In the genomic region with DNA sequence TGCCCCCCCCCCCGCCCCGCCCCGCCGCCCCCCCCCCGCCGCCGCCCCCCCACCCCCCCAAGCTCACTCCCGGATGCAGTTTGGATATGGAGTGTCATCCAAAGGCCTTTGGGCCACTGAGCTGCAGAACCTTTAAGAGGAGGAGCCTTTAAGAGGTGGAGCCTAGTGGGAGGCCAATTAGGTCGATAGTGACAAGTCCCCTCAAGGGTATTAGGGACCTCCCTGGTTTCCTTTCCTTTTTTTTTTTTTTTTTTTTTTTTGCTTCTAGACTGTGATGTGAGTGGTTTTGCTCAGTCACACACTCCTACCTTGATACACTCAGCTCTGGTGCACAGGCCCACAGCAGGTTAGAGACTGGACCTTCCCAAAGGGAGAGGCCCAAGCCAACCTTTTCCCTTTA, we compare ENCODE assay signal across 16 mouse cellular contexts.
DNase-seq lines count a peak whose midpoint lies in the region; ATAC-seq lines count a peak whose summit lies in the region.
"Had no signal": no experiment of that assay in that cellular context is flagged by ENCODE, and none has a peak within 500 bp of the region (broad histone marks: within the 10 kb centered on the region; RNA-seq: fewer than 3 reads in every experiment).

No protein-coding gene starts in this region.

- no peaks in the 10 kb centered on the region for H3K36me3 ChIP-seq in hindbrain, embryonic 12.5 days
- H3K36me3 ChIP-seq in hindbrain, embryonic 11.5 days (ENCODE audit: control insufficient read depth, insufficient read depth, low read length) = no peaks in the 10 kb centered on the region
- no peaks in the 10 kb centered on the region for H3K36me3 ChIP-seq in forebrain, embryonic 11.5 days (ENCODE audit: control insufficient read depth, insufficient read depth, low read length)
- H3K36me3 ChIP-seq: heart, embryonic 10.5 days had no signal

- H3K4me1 ChIP-seq in hindbrain, embryonic 12.5 days = peaks cover 11% of the 10 kb centered on the region
- peaks cover 4% of the 10 kb centered on the region; the same call in 1 of the 2 replicates for H3K4me1 ChIP-seq in hindbrain, embryonic 11.5 days (replicated peaks; ENCODE audit: control insufficient read depth, insufficient read depth, low read length)
- peaks cover 9% of the 10 kb centered on the region; the same call in 1 of the 2 replicates for H3K4me1 ChIP-seq in forebrain, embryonic 11.5 days (replicated peaks; ENCODE audit: control insufficient read depth, insufficient read depth, low read length)

- peaks cover 25% of the 10 kb centered on the region for H3K27me3 ChIP-seq in hindbrain, embryonic 12.5 days
- peaks cover 7% of the 10 kb centered on the region for H3K27me3 ChIP-seq in hindbrain, embryonic 11.5 days (ENCODE audit: control insufficient read depth, insufficient read depth, low read length)
- H3K27me3 ChIP-seq in forebrain, embryonic 11.5 days (ENCODE audit: control insufficient read depth, insufficient read depth, low read length) = peaks cover 6% of the 10 kb centered on the region

- intact Hi-C loops in gastrocnemius, postnatal 14 days (cut with DNase I; ENCODE audit: low total_unique reads) = no loop called here
- intact Hi-C loops in gastrocnemius, postnatal 36 days (cut with DNase I) = no loop called here

- no peak overlapping the region for H3K4me3 ChIP-seq in hindbrain, embryonic 12.5 days
- H3K4me3 ChIP-seq in hindbrain, embryonic 11.5 days (ENCODE audit: low read depth, low read length) = no peak overlapping the region
- H3K4me3 ChIP-seq in forebrain, embryonic 11.5 days (ENCODE audit: low read depth, low read length) = no peak overlapping the region

- H3K27ac ChIP-seq in hindbrain, embryonic 12.5 days = no peak overlapping the region
- H3K27ac ChIP-seq in hindbrain, embryonic 11.5 days (ENCODE audit: low read depth, low read length) = no peak overlapping the region
- no peak overlapping the region for H3K27ac ChIP-seq in forebrain, embryonic 11.5 days (ENCODE audit: low read depth, low read length)
- H3K27ac ChIP-seq: heart, embryonic 10.5 days had no signal

- ATAC-seq in hindbrain, embryonic 12.5 days (ENCODE audit: low FRiP score) = no peak
- ATAC-seq in hindbrain, embryonic 11.5 days (ENCODE audit: low FRiP score) = no peak
- ATAC-seq in forebrain, embryonic 11.5 days (replicated peaks; ENCODE audit: low FRiP score) = peak; percentile 45
- ATAC-seq: CD4-positive, CD25-positive, alpha-beta regulatory T cell, adult 4 months; Patski had no signal

- peaks cover 22% of the 10 kb centered on the region for H3K9me3 ChIP-seq in hindbrain, embryonic 12.5 days (replicated peaks)
- H3K9me3 ChIP-seq in hindbrain, embryonic 11.5 days (ENCODE audit: control insufficient read depth, low read length) = no peaks in the 10 kb centered on the region
- peaks cover 4% of the 10 kb centered on the region for H3K9me3 ChIP-seq in forebrain, embryonic 11.5 days (ENCODE audit: control insufficient read depth, low read length)

- no peak overlapping the region for H3K9ac ChIP-seq in hindbrain, embryonic 12.5 days
- no peak overlapping the region for H3K9ac ChIP-seq in hindbrain, embryonic 11.5 days (ENCODE audit: low read depth, low read length)
- no peak overlapping the region for H3K9ac ChIP-seq in forebrain, embryonic 11.5 days (ENCODE audit: low read length)

- peak overlapping the region; percentile 56 for H3K4me2 ChIP-seq in hindbrain, embryonic 12.5 days (replicated peaks)
- H3K4me2 ChIP-seq in hindbrain, embryonic 11.5 days (replicated peaks; ENCODE audit: low read depth, low read length) = no peak overlapping the region
- H3K4me2 ChIP-seq in forebrain, embryonic 11.5 days (ENCODE audit: low read depth, low read length, severe bottlenecking) = no peak overlapping the region

- WGBS in hindbrain, embryonic 12.5 days = 0% methylated on average over 9 of the region's 9 CpGs
- WGBS in hindbrain, embryonic 11.5 days = 6% methylated on average over 9 of the region's 9 CpGs
- 1% methylated on average over 8 of the region's 9 CpGs for WGBS in forebrain, embryonic 11.5 days

- no peak for DNase-seq in hindbrain, embryonic 11.5 days (ENCODE audit: low spot score)
- peak; percentile 23 for DNase-seq in B cell, adult 2 months
- DNase-seq in forebrain, embryonic 11.5 days (ENCODE audit: low spot score) = no peak
- peak; percentile 12 for DNase-seq in mesoderm, embryonic 11.5 days (ENCODE audit: low read depth, low spot score)
- no peak for DNase-seq in gastrocnemius, postnatal 14 days
- DNase-seq in gastrocnemius, postnatal 36 days = no peak
- no peak for DNase-seq in kidney, postnatal 25 days
- DNase-seq: cerebellum, adult 9-11 months; kidney, adult 11 months; lung, postnatal 4 days; right cerebral cortex, postnatal 14 days; thymus, postnatal 25 days had no signal

Comparison
In these comparisons a context has a peak if more than half of its experiments do, and no peak if none do; other contexts are left out.
1. DNase-seq: peak in B cell, adult 2 months (2 of 2) and mesoderm, embryonic 11.5 days (single experiment); none in hindbrain, embryonic 11.5 days (single experiment), forebrain, embryonic 11.5 days (single experiment), gastrocnemius, postnatal 14 days (single experiment), gastrocnemius, postnatal 36 days (0 of 2) and kidney, postnatal 25 days (0 of 2).